Mouse (Mus musculus): ENCODE data around the gene Klrb1.

GRCm38 (mm10) chr6:128765211-128765610 lies 42.4 kb upstream of the Klrb1 start:
- TF ChIP-seq GATA1 (IDR thresholded peaks at IDR 0.05; ENCODE audit: borderline replicate concordance, low read length) = no peak
- no peak for TF ChIP-seq FLI1 (IDR thresholded peaks at IDR 0.05; ENCODE audit: low read length)
